Mouse (Mus musculus) kidney, postnatal 14 days (tissue): ENCODE data around the gene Shb.
A peak's percentile ranks its signal among the peaks of the same experiment; 100 is the strongest.
"Not testable (repeated sequence)": the region's sequence is repeated elsewhere in the genome, so short reads cannot be mapped to it uniquely, and the experiment has no call there.

ENCODE experiments used
- DNase-seq: peaks from one replicate; pipeline ENCODE4 v3.0.0; 2022; ENCODE audit warnings: mixed read lengths

The Shb gene

GRCm38 (mm10) chr4:45387296-45387695 lies 145.0 kb downstream of the Shb start:
- not testable (repeated sequence) for DNase-seq

- not testable (repeated sequence) for DNase-seq
Measured at GRCm38 (mm10) chr4:45382133-45382532, 150.1 kb downstream of the Shb start.

GRCm38 (mm10) chr4:45380903-45381580 lies 151.2 kb downstream of the Shb start:
- DNase-seq, result peak; percentile 40

GRCm38 (mm10) chr4:45376573-45376972 lies 155.7 kb downstream of the Shb start:
- peak; percentile 47 for DNase-seq

- DNase-seq, result peak; percentile 56
Measured at GRCm38 (mm10) chr4:45374879-45375278, 157.4 kb downstream of the Shb start.
